Mouse (Mus musculus): ENCODE data around the gene E030018B13Rik.

DNA sequence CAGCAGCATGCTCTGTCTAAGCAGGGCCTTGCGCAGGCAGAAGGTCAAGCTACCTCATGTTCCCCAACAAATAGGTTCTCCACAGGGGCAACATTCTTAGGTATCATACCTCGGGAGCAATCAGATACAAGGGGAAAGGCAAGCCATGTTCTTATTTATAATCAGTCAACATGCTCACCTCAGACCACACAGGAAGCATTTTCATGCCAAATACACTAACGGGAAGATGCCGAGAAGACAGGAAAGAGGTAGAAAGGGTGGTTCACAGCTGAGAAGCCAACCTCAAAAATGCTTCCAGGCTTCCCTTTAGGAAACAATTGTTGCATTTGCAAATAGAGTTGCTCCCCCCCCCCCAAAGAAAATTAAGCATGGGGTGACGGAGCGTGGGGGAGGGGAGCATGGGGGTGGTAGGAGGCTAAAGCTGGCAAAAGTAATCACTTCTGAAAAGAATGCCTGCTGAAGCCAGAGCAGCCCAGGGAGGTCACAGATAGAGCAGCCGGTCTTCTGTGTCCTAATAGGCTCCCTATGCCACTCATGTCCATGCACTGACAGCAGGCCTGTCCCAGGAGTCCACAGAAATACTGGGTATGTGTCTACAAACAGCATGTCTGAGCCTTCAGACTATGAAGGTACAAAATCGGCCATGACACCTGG, 5.4 kb downstream of the E030018B13Rik start:
- TF ChIP-seq CTCF (IDR thresholded peaks at IDR 0.05) (no peak), POLR2A (IDR thresholded peaks at IDR 0.05; ENCODE audit: insufficient read depth, low read depth, low read length) (no peak), EP300 (IDR thresholded peaks at IDR 0.05; ENCODE audit: insufficient read depth, low read depth, low read length) (no peak)

All from heart, adult 2 months (tissue).